Mouse (Mus musculus) olfactory bulb, adult 2 months (tissue): ENCODE results near the gene Siglec1.

ENCODE experiments used
- CTCF ChIP-seq: fragments of 200-500 bp; IDR thresholded peaks from 2 replicates; pipeline ENCODE4 v1.5.1; 2012; ENCODE audit warnings: low read depth, mild to moderate bottlenecking, low read length, moderate library complexity; ENCODE audit not compliant: insufficient read depth
- POLR2A ChIP-seq: fragments of 200-500 bp; IDR thresholded peaks from 2 replicates; pipeline ENCODE4 v1.6.1; 2012; ENCODE audit warnings: mild to moderate bottlenecking, low read depth, low read length, moderate library complexity; ENCODE audit not compliant: insufficient read depth

- TF ChIP-seq POLR2A = no peak
- TF ChIP-seq CTCF = no peak
Observed at GRCm38 (mm10) chr2:131052043-131052442, 34.5 kb downstream of the Siglec1 start.
